Mouse (Mus musculus) spleen, embryonic (tissue): ENCODE measurements at regions not wholly inside any gene's neighbourhood (a gene's known extent, or its start where the extent isn't known, plus 50 kb on each side); places are given as distances from the start of the nearest gene placed in this dataset.

ENCODE experiments used
- CTCF ChIA-PET: fragments of 350-600 bp; sonication (Branson Sonifier 250); formaldehyde crosslinking; loops from one replicate; lab custom pipeline; 2022; lab: Charles Lee

GRCm38 (mm10) chr9:46737446-46737845 lies 261.1 kb upstream of the Gm4791 start:
- CTCF ChIA-PET: no interaction called here

GRCm38 (mm10) chr9:46736232-46736631 lies 262.3 kb upstream of the Gm4791 start:
- CTCF ChIA-PET: no interaction called here

- CTCF ChIA-PET: no interaction called here
Observed at GRCm38 (mm10) chr9:46735664-46736067, 262.9 kb upstream of the Gm4791 start.

- CTCF ChIA-PET: interaction anchor here (0.6 kb wide), 1 partner anchor 1396 kb away, joined by 3 read pairs; no protein-coding TSS in a partner anchor
Observed at GRCm38 (mm10) chr9:46728465-46728864, 270.1 kb upstream of the Gm4791 start.

- CTCF ChIA-PET: no interaction called here
Observed at GRCm38 (mm10) chr9:46724231-46724630, 274.3 kb upstream of the Gm4791 start.

GRCm38 (mm10) chr9:46713415-46713814 lies 285.1 kb upstream of the Gm4791 start:
- CTCF ChIA-PET: no interaction called here

GRCm38 (mm10) chr9:46704151-46704905 lies 294.2 kb upstream of the Gm4791 start:
- CTCF ChIA-PET: no interaction called here

- CTCF ChIA-PET: no interaction called here
Observed at GRCm38 (mm10) chr9:46703674-46704073, 294.9 kb upstream of the Gm4791 start.

GRCm38 (mm10) chr9:46702901-46703636 lies 295.5 kb upstream of the Gm4791 start:
- CTCF ChIA-PET: no interaction called here

- CTCF ChIA-PET: no interaction called here
Observed at GRCm38 (mm10) chr9:46702053-46702900, 296.3 kb upstream of the Gm4791 start.

GRCm38 (mm10) chr9:46696171-46696570 lies 302.4 kb upstream of the Gm4791 start:
- CTCF ChIA-PET: no interaction called here

GRCm38 (mm10) chr9:46689331-46689730 lies 309.2 kb upstream of the Gm4791 start:
- CTCF ChIA-PET: no interaction called here

GRCm38 (mm10) chr9:46684113-46684850 lies 314.3 kb upstream of the Gm4791 start:
- CTCF ChIA-PET: no interaction called here

- CTCF ChIA-PET: no interaction called here
Observed at GRCm38 (mm10) chr9:46672050-46672449, 326.5 kb upstream of the Gm4791 start.

- CTCF ChIA-PET: no interaction called here
Observed at GRCm38 (mm10) chr9:46654422-46654821, 334.6 kb upstream of the 4931429L15Rik start.

GRCm38 (mm10) chr9:46647238-46647922 lies 327.6 kb upstream of the 4931429L15Rik start:
- CTCF ChIA-PET: no interaction called here

- CTCF ChIA-PET: no interaction called here
Observed at GRCm38 (mm10) chr9:46645469-46645884, 325.7 kb upstream of the 4931429L15Rik start.

- CTCF ChIA-PET: no interaction called here
Observed at GRCm38 (mm10) chr9:46643551-46643950, 323.8 kb upstream of the 4931429L15Rik start.

GRCm38 (mm10) chr9:46642696-46643095 lies 322.9 kb upstream of the 4931429L15Rik start:
- CTCF ChIA-PET: no interaction called here

- CTCF ChIA-PET: no interaction called here
Observed at GRCm38 (mm10) chr9:46636261-46637010, 316.6 kb upstream of the 4931429L15Rik start.
